Mouse (Mus musculus) hindbrain, postnatal 0 days (tissue): Measurements from ENCODE around the gene Igsf9b. TPM values are rescaled to one million over a fixed set of nuclear protein-coding genes. Genes with fewer than 3 reads are reported as not detected.
A peak's percentile ranks its signal among the peaks of the same experiment; 100 is the strongest.

Source experiments
- ATAC-seq: fragments of 200-750 bp; cut with Nextera tagmentation; 2 replicates; pipeline ENCODE4 v1.8.0; 2017; ENCODE audit warnings: mild to moderate bottlenecking, moderate TSS enrichment, moderate library complexity
- DNase-seq: peaks from one replicate; pipeline ENCODE4 v3.0.0-alpha.2; 2015; ENCODE audit warnings: low spot score
- H3K27ac ChIP-seq: fragments of 300-500 bp; sonication (generic); 2 replicates; pipeline ENCODE4 v1.5.1; 2014; ENCODE audit warnings: mild to moderate bottlenecking
- H3K27me3 ChIP-seq: fragments of 300-500 bp; sonication (generic); 2 replicates; pipeline ENCODE4 v1.6.1; 2014; ENCODE audit warnings: low read length, mixed read lengths; ENCODE audit not compliant: insufficient read depth
- H3K36me3 ChIP-seq: fragments of 300-500 bp; sonication (generic); 2 replicates; pipeline ENCODE4 v1.6.1; 2014; ENCODE audit warnings: low read length, mixed read lengths; ENCODE audit not compliant: insufficient read depth
- H3K4me1 ChIP-seq: fragments of 300-500 bp; sonication (generic); 2 replicates; pipeline ENCODE4 v1.6.1; 2014; ENCODE audit warnings: antibody characterized with exemption, low read length, mixed read lengths; ENCODE audit not compliant: insufficient read depth
- H3K4me2 ChIP-seq: fragments of 300-500 bp; sonication (generic); 2 replicates; pipeline ENCODE4 v1.6.1; 2014; ENCODE audit warnings: low read depth, mild to moderate bottlenecking, low read length, moderate library complexity, mixed read lengths
- H3K4me3 ChIP-seq: fragments of 300-500 bp; sonication (generic); 2 replicates; pipeline ENCODE4 v1.5.1; 2014; ENCODE audit warnings: low read length
- H3K9ac ChIP-seq: fragments of 300-500 bp; sonication (generic); replicated peaks from 2 replicates; pipeline ENCODE4 v1.6.1; 2014; ENCODE audit warnings: mild to moderate bottlenecking, low read length, moderate library complexity, mixed read lengths
- H3K9me3 ChIP-seq: fragments of 300-500 bp; sonication (generic); 2 replicates; pipeline ENCODE4 v1.6.1; 2016; ENCODE audit warnings: low read length, mixed read lengths
- CTCF ChIP-seq: IDR thresholded peaks from 2 replicates; pipeline ENCODE4 v1.5.1; 2016; ENCODE audit warnings: antibody characterized with exemption, control low read depth, low read depth
- WGBS: fragments of 180-500 bp; shearing (Covaris S2); extraction: QIAGEN DNeasy Blood & Tissue Kit; methylation state at CpG from one replicate; pipeline ENCODE4 v1.1.7; 2014; 5-methylcytosine and 5-hydroxymethylcytosine counted together
- polyA plus RNA-seq: library from polyadenylated mRNA; unstranded; fragments of >200 nt; fragmentation: Nextera tagmentation; extraction: Ambion mirVana; gene quantifications from 2 replicates; pipeline ENCODE4 v1.2.1, GENCODE M21; 2015
- total RNA-seq: library from RNA; depleted of rRNA; stranded (reverse); fragments of >200 nt; gene quantifications from 2 replicates; pipeline ENCODE4 v1.2.3, GENCODE M21; 2014

Gene Igsf9b
- total and polyA plus RNA-seq, 2 experiments from 2014 or later = 21.4 to 89.9 TPM

DNA sequence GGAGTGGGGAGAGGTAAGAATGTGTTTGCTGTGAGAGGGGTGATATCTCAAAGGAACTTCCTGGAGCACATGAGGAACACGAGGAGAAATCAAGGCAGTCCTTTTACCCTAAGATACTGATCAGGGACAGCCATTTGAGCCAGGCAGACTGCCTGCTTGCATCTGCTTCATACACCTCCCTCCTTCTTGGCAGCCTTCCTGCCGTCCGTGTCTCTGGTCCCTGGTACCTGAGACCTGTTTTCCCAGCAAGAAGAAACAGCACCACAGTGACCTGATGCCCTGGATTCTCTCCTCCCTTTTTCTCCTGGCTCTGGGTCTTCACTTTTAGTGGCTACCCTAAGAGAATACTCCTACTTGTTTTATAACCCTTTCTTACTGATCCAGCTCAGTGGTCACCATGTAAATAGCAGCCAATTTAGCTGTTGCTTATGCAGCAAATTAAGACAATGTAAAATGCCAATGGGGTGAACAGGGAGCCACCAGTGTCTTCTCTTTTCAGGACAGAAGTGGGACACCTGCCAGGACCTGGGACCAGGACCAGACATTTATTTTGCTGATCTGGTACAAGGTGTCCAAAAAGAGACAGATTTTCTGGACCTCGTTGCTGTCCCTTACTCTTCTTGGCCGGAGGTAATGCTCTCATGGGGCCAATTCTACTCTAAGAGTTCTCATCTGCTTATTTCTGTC lies 21.5 kb upstream of the Igsf9b start:
- no peak for ATAC-seq
- H3K36me3 ChIP-seq = no peaks in the 10 kb centered on the region
- no peak overlapping the region for H3K4me2 ChIP-seq
- 70% methylated on average over 5 of the region's 5 CpGs for WGBS
- no peak overlapping the region for H3K4me3 ChIP-seq
- H3K27me3 ChIP-seq = no peaks in the 10 kb centered on the region
- DNase-seq = no peak
- H3K27ac ChIP-seq = no peak overlapping the region
- TF ChIP-seq CTCF = no peak
- H3K9me3 ChIP-seq = no peaks in the 10 kb centered on the region
- H3K9ac ChIP-seq = no peak overlapping the region
- no peaks in the 10 kb centered on the region for H3K4me1 ChIP-seq

GRCm38 (mm10) chr9:27279041-27279440 lies 20.0 kb upstream of the Igsf9b start:
- no peak for TF ChIP-seq CTCF
- Histone ChIP-seq H3K4me1 (no peaks in the 10 kb centered on the region), H3K27me3 (no peaks in the 10 kb centered on the region), H3K4me2 (no peak overlapping the region), H3K27ac (no peak overlapping the region), H3K4me3 (no peak overlapping the region), H3K9me3 (no peaks in the 10 kb centered on the region), H3K9ac (no peak overlapping the region), H3K36me3 (no peaks in the 10 kb centered on the region)
- WGBS = 68% methylated on average over 1 of the region's 1 CpGs
- ATAC-seq = no peak
- DNase-seq = no peak

DNA sequence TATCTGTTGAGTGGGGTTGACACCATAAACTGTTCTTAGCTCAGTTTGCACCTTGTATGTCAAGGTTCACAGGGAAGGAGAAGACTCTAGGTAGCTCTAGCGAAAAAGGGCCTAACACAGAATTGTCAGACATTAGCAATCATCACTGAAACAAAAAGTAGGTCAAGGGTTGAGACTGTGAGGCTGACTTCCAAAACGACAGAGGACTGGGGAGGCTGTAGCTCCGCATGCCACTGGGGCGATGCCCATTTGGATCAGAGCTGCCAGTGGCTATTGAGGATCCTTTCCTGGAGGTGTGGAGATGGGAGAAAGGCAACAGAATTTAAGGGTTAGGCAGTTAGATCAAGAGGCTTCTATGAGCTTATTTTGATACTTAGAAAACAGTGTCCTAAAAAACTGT lies 18.0 kb upstream of the Igsf9b start:
- Histone ChIP-seq H3K4me1 (no peaks in the 10 kb centered on the region), H3K4me2 (no peak overlapping the region), H3K27ac (no peak overlapping the region), H3K4me3 (no peak overlapping the region), H3K27me3 (no peaks in the 10 kb centered on the region), H3K36me3 (no peaks in the 10 kb centered on the region), H3K9ac (no peak overlapping the region), H3K9me3 (no peaks in the 10 kb centered on the region)
- 68% methylated on average over 4 of the region's 4 CpGs for WGBS
- DNase-seq (no peak), ATAC-seq (no peak)
- no peak for TF ChIP-seq CTCF

- Histone ChIP-seq H3K27me3 (no peaks in the 10 kb centered on the region), H3K36me3 (no peaks in the 10 kb centered on the region), H3K4me3 (no peak overlapping the region), H3K9ac (no peak overlapping the region), H3K27ac (no peak overlapping the region), H3K4me2 (no peak overlapping the region), H3K4me1 (peaks cover 10% of the 10 kb centered on the region; the same call in 1 of the 2 replicates), H3K9me3 (no peaks in the 10 kb centered on the region)
- 61% methylated on average over 3 of the region's 3 CpGs for WGBS
- TF ChIP-seq CTCF = no peak
- ATAC-seq (no peak), DNase-seq (no peak)
Measured at GRCm38 (mm10) chr9:27285719-27286249, 13.2 kb upstream of the Igsf9b start.

GRCm38 (mm10) chr9:27286296-27286695 lies 12.7 kb upstream of the Igsf9b start:
- TF ChIP-seq CTCF = no peak
- Histone ChIP-seq H3K27ac (no peak overlapping the region), H3K9ac (no peak overlapping the region), H3K4me2 (no peak overlapping the region), H3K4me1 (peaks cover 10% of the 10 kb centered on the region; the same call in 1 of the 2 replicates), H3K36me3 (no peaks in the 10 kb centered on the region), H3K9me3 (no peaks in the 10 kb centered on the region), H3K4me3 (no peak overlapping the region), H3K27me3 (no peaks in the 10 kb centered on the region)
- ATAC-seq (no peak), DNase-seq (no peak)
- 79% methylated on average over 4 of the region's 4 CpGs for WGBS

DNA sequence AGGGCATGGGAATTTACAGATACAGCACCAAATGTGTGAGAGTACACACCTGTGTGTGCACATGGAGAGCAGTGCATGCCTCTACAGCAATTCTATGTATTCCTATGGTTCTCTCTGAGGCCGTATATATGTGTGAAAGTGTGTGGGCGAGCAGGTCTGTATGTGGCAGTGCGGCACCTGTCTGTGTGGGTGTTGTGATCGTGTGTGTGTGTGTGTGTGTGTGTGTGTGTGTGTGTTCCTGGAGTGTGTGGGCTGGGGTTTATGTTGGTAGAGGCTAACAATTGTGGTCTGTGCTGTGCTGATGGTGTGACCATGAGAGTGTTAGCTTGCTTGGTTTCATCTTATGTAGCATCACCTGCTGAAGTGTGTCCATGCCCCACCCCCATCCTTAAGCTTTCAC lies 12.1 kb upstream of the Igsf9b start:
- WGBS = 90% methylated on average over 4 of the region's 4 CpGs
- H3K9me3 ChIP-seq = no peaks in the 10 kb centered on the region
- no peak overlapping the region for H3K27ac ChIP-seq
- no peak overlapping the region for H3K9ac ChIP-seq
- H3K4me2 ChIP-seq = no peak overlapping the region
- no peaks in the 10 kb centered on the region for H3K36me3 ChIP-seq
- DNase-seq = no peak
- H3K4me3 ChIP-seq = no peak overlapping the region
- no peak for ATAC-seq
- H3K27me3 ChIP-seq = no peaks in the 10 kb centered on the region
- TF ChIP-seq CTCF = no peak
- peaks cover 10% of the 10 kb centered on the region; the same call in 1 of the 2 replicates for H3K4me1 ChIP-seq

DNA sequence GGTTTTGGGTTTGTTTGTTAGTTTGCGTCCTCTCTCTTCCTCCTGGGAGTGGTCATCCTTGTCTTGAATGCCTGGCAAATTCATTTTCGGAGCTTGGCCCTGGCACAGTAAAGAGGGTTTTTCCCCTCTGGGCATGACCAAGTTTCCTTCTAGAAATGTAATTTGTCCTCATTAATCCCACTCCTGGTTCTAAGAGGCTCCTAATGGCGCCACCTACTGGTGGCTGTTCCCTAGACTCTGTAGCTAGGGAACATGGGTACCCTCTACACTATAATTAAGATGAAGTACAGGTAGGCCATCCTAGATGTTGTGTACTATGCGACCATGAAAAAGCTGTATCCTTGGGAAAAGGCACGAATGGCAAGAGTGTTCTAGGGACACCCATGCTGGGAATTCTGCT lies 11.6 kb upstream of the Igsf9b start:
- peak; percentile 76 for TF ChIP-seq CTCF
- no peaks in the 10 kb centered on the region for H3K9me3 ChIP-seq
- 32% methylated on average over 5 of the region's 5 CpGs for WGBS
- no peak overlapping the region for H3K9ac ChIP-seq
- no peak overlapping the region for H3K4me2 ChIP-seq
- no peak overlapping the region for H3K4me3 ChIP-seq
- no peaks in the 10 kb centered on the region for H3K27me3 ChIP-seq
- H3K27ac ChIP-seq = no peak overlapping the region
- peaks cover 10% of the 10 kb centered on the region; the same call in 1 of the 2 replicates for H3K4me1 ChIP-seq
- H3K36me3 ChIP-seq = no peaks in the 10 kb centered on the region
- ATAC-seq (no peak), DNase-seq (peak; percentile 83)
